Mouse (Mus musculus): ENCODE results near the gene Tnrc6b.

The Tnrc6b gene

GRCm38 (mm10) chr15:80955836-80956438, 244.8 kb downstream of the Tnrc6b start:
- no peak for DNase-seq (ENCODE audit: extremely low spot score)

- DNase-seq (ENCODE audit: extremely low spot score), result no peak
These were observed 258.3 kb downstream of the Tnrc6b start for GRCm38 (mm10) chr15:80969371-80969770.

DNA sequence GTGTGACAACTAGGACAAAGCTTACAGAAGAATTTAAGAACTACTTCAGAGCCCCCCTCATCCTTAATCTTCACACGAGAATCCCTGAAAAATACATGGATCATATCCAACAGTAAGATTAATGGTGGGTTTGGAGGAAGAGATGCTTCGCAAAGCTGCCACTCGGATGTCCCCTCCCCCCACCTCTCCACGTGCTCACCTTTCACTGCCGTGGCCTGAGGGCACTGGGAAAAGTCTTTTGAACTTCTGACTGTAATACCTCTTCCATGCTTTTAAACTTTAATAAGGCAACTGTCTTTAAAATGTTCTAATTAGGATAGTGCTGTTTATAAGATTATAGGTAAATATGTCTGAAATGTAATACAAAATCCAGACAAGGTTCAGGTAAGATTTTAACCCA, 263.2 kb downstream of the Tnrc6b start:
- no peak for DNase-seq (ENCODE audit: extremely low spot score)

DNA sequence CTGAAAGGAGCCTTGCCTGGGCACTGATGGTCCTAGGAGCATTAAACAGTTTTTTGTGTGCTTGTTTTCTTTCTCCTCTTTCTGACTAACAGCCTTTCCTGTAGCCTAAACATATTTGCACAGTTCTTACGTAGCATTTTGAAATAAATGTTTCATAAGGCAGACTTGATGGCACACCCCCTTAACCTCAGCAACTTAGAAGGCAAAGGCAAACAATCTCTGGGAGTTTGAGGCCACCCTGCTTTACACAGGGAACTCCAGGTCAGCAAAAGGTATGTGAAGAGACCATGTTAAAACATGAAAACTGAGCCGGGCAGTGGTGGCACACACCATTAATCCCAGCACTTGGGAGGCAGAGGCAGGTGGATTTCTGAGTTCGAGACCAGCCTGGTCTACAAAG, 264.6 kb downstream of the Tnrc6b start:
- DNase-seq (ENCODE audit: extremely low spot score), result no peak

- DNase-seq (ENCODE audit: extremely low spot score), result peak; percentile 85
These were observed 266.7 kb downstream of the Tnrc6b start, which contains the start of gene Sgsm3 for GRCm38 (mm10) chr15:80977620-80978334. Sgsm3 (plus strand) TSS chr15:80977765.

GRCm38 (mm10) chr15:80979611-80980010, 268.5 kb downstream of the Tnrc6b start:
- no peak for DNase-seq (ENCODE audit: extremely low spot score)

- DNase-seq (ENCODE audit: extremely low spot score), result no peak
These were observed 270.1 kb downstream of the Tnrc6b start for GRCm38 (mm10) chr15:80981176-80981575.

GRCm38 (mm10) chr15:80983264-80983663, 272.2 kb downstream of the Tnrc6b start:
- no peak for DNase-seq (ENCODE audit: extremely low spot score)

DNA sequence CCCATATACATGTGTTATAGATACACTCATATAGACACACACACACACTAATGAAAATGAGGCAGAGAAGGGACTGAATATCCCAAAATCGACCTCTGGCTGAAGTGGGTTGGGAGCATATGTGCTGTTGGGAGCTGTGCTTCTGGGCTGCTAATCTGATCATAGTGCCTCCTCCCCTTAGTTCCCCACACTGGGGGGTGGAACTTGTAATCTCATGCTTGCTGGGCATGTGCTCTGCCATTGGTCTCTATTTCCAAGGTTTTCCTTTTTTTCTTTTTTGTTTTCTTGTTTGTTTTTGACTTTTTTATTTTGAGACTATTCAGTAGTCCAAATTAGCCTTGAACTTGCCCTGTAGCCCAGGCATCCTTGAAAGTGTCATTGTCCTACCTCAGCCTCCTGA, 277.2 kb downstream of the Tnrc6b start:
- no peak for DNase-seq (ENCODE audit: extremely low spot score)

- no peak for DNase-seq (ENCODE audit: extremely low spot score)
These were observed 278.6 kb downstream of the Tnrc6b start for GRCm38 (mm10) chr15:80989712-80990111.
